Mouse (Mus musculus): ENCODE data around the gene Ascc3. TPM values are rescaled to one million over a fixed set of nuclear protein-coding genes. Genes with fewer than 3 reads are reported as not detected.

Gene Ascc3
- polyA plus RNA-seq, 1 experiment = not detected

- Histone ChIP-seq H3K27ac (ENCODE audit: insufficient read depth, low read depth, low read length) (no peak overlapping the region), H3K4me1 (ENCODE audit: control insufficient read depth, insufficient read depth, low read length) (no peaks in the 10 kb centered on the region), H3K4me3 (ENCODE audit: insufficient read depth, low read depth, low read length) (no peak overlapping the region)
- 89% methylated on average over 2 of the region's 2 CpGs for WGBS
- TF ChIP-seq POLR2A (IDR thresholded peaks at IDR 0.05; ENCODE audit: insufficient read depth, low read depth, low read length) (no peak), CTCF (IDR thresholded peaks at IDR 0.05; ENCODE audit: insufficient read depth, low read depth, low read length) (no peak)
Observed at GRCm38 (mm10) chr10:50882366-50882765, 289.9 kb downstream of the Ascc3 start.

GRCm38 (mm10) chr10:50886305-50886704, 293.8 kb downstream of the Ascc3 start:
- no peak for TF ChIP-seq POLR2A (IDR thresholded peaks at IDR 0.05; ENCODE audit: insufficient read depth, low read depth, low read length)
- TF ChIP-seq CTCF (IDR thresholded peaks at IDR 0.05; ENCODE audit: insufficient read depth, low read depth, low read length) = no peak
- WGBS = 66% methylated on average over 4 of the region's 4 CpGs
- no peaks in the 10 kb centered on the region for H3K4me1 ChIP-seq (ENCODE audit: control insufficient read depth, insufficient read depth, low read length)
- H3K4me3 ChIP-seq (ENCODE audit: insufficient read depth, low read depth, low read length) = no peak overlapping the region
- H3K27ac ChIP-seq (ENCODE audit: insufficient read depth, low read depth, low read length) = no peak overlapping the region

- WGBS = 24% methylated on average over 6 of the region's 6 CpGs
- TF ChIP-seq CTCF (IDR thresholded peaks at IDR 0.05; ENCODE audit: insufficient read depth, low read depth, low read length) (no peak), POLR2A (IDR thresholded peaks at IDR 0.05; ENCODE audit: insufficient read depth, low read depth, low read length) (no peak)
- no peak overlapping the region for H3K4me3 ChIP-seq (ENCODE audit: insufficient read depth, low read depth, low read length)
- no peak overlapping the region for H3K27ac ChIP-seq (ENCODE audit: insufficient read depth, low read depth, low read length)
- peaks cover 9% of the 10 kb centered on the region for H3K4me1 ChIP-seq (ENCODE audit: control insufficient read depth, insufficient read depth, low read length)
Observed at GRCm38 (mm10) chr10:50890621-50891020, 298.2 kb downstream of the Ascc3 start.

GRCm38 (mm10) chr10:50891876-50892711, 299.6 kb downstream of the Ascc3 start:
- 2% methylated on average over 26 of the region's 26 CpGs for WGBS
- no peak overlapping the region for H3K27ac ChIP-seq (ENCODE audit: insufficient read depth, low read depth, low read length)
- TF ChIP-seq CTCF (IDR thresholded peaks at IDR 0.05; ENCODE audit: insufficient read depth, low read depth, low read length) (no peak), POLR2A (IDR thresholded peaks at IDR 0.05; ENCODE audit: insufficient read depth, low read depth, low read length) (no peak)
- H3K4me3 ChIP-seq (ENCODE audit: insufficient read depth, low read depth, low read length) = no peak overlapping the region
- H3K4me1 ChIP-seq (ENCODE audit: control insufficient read depth, insufficient read depth, low read length) = peaks cover 9% of the 10 kb centered on the region

DNA sequence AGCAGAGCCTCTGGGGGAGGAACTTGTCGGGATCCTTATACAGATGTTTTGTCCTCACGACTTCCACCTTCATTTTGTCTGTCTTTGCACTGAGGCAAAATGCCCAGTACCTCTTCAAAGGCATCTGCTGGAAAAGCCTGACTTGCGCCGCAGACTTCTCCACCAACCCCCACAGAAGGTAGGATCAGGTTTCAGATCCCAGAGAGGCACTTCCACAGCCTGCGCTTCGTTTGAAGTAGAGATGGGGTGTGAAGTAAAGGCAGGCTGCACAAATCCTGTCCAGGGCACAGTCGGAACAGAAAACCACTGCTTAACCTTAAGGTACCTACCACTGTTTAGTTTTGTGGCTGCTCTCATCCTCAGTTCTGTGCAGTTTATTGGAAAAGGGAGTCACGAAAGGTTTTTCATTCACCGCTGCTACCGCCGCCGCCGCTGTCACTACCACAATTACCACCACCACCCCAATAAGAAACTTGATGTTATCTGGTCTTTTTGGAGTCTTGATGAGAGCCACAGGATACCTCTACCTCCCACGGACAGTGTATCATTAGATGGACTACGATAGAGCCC, 300.4 kb downstream of the Ascc3 start:
- WGBS = 5% methylated on average over 15 of the region's 15 CpGs

GRCm38 (mm10) chr10:50893546-50893945, 301.1 kb downstream of the Ascc3 start:
- 6% methylated on average over 10 of the region's 10 CpGs for WGBS
- H3K27ac ChIP-seq (ENCODE audit: insufficient read depth, low read depth, low read length) = no peak overlapping the region
- TF ChIP-seq CTCF (IDR thresholded peaks at IDR 0.05; ENCODE audit: insufficient read depth, low read depth, low read length) = no peak
- TF ChIP-seq POLR2A (IDR thresholded peaks at IDR 0.05; ENCODE audit: insufficient read depth, low read depth, low read length) = no peak
- H3K4me1 ChIP-seq (ENCODE audit: control insufficient read depth, insufficient read depth, low read length) = peaks cover 9% of the 10 kb centered on the region
- H3K4me3 ChIP-seq (ENCODE audit: insufficient read depth, low read depth, low read length) = no peak overlapping the region

More for the DNA sequence above, 300.4 kb downstream of the Ascc3 start:
- TF ChIP-seq POLR2A (IDR thresholded peaks at IDR 0.05; ENCODE audit: insufficient read depth, low read depth, low read length) = no peak
- no peak for TF ChIP-seq CTCF (IDR thresholded peaks at IDR 0.05; ENCODE audit: insufficient read depth, low read depth, low read length)
- Histone ChIP-seq H3K27ac (ENCODE audit: insufficient read depth, low read depth, low read length) (no peak overlapping the region), H3K4me3 (ENCODE audit: insufficient read depth, low read depth, low read length) (no peak overlapping the region), H3K4me1 (ENCODE audit: control insufficient read depth, insufficient read depth, low read length) (peaks cover 9% of the 10 kb centered on the region)

DNA sequence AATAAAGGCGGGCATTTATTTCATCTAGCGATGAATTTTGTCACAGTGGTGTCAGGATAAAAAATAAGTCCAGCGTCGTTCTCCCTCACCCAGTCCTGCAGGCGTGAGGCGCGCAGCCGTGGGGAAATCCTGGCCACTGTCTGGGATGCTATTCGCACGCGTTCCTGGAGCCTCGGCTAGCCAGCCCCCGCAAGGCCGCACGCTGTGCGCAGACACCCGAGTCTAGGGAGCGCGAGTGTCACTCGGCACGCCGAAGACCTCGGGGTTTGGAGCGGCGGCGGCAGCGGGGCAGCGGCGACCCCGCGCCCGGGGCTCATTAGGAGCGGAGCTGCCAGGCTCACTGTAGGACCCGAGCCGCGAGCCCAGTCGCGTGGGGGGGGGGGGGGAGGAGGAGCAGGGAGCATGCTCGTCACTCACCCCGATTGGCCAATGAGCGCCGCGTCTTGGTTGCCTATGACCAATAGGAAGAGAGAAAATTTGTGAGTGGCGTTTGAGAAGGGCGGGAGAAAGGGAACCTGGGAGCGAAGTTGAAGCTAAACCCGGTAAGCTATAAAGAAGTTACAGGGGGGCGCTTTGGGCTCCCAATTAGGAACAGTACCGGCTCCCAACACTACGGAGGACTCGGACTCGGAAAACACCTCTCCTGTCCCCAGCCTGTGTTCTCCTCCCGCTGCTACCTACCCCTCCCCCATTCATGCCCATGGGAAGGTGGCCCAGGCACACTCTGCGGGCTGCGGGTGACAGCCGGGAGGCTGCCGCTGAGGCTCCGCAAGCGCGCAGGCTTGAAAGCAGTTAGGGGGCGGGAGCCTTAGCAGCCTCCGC, 301.9 kb downstream of the Ascc3 start, which contains the start of gene Sim1:
Sim1 (plus strand) TSS at position 585 of the 822 bp plus-strand sequence.
- WGBS = under 1% methylated on average over 62 of the region's 62 CpGs
- Histone ChIP-seq H3K4me3 (ENCODE audit: insufficient read depth, low read depth, low read length) (peak within 1 kb of the TSS; percentile 16; the same call in 1 of the 2 replicates), H3K4me1 (ENCODE audit: control insufficient read depth, insufficient read depth, low read length) (peaks cover 9% of the 10 kb centered on the region), H3K27ac (ENCODE audit: insufficient read depth, low read depth, low read length) (no peak within 1 kb of the TSS)
- no peak for TF ChIP-seq CTCF (IDR thresholded peaks at IDR 0.05; ENCODE audit: insufficient read depth, low read depth, low read length)
- no peak for TF ChIP-seq POLR2A (IDR thresholded peaks at IDR 0.05; ENCODE audit: insufficient read depth, low read depth, low read length)

DNA sequence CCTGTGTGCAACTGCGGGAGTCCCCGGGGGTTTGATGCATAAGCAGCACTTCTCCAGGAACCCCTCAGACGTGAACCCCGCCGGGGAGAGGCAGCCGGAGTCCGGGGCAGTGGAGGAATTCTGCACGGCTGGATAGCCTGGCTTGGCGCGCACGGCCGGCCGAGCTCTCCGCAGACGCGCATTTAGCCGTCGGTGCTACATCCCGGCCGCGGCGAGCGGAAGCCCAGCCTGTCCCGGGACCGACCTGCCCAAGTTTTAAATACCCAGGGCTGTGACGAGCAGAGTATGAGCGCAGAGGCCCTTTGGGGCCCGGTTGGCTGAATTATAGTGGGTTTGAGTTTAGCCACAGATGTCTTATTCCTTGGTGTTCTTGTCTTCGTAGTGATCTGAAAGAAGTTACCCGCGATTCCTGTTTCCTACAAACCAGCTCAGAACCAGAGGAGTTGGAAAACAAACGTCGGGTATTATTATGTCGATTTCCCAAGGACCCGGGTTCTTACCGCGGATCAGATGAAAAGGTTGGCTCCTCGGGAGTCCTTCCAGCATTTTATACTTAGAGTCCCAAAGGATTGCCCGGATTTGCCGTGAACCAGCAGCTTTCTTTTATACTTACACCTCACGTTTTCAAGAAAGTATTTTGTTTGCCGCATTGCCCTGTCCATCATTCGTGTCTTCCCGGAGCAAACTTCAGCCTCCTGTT, 302.8 kb downstream of the Ascc3 start:
- peaks cover 9% of the 10 kb centered on the region for H3K4me1 ChIP-seq (ENCODE audit: control insufficient read depth, insufficient read depth, low read length)
- TF ChIP-seq CTCF (IDR thresholded peaks at IDR 0.05; ENCODE audit: insufficient read depth, low read depth, low read length) (no peak), POLR2A (IDR thresholded peaks at IDR 0.05; ENCODE audit: insufficient read depth, low read depth, low read length) (no peak)
- H3K4me3 ChIP-seq (ENCODE audit: insufficient read depth, low read depth, low read length) = no peak overlapping the region
- WGBS = 2% methylated on average over 44 of the region's 44 CpGs
- H3K27ac ChIP-seq (ENCODE audit: insufficient read depth, low read depth, low read length) = no peak overlapping the region
